26 mouse cellular contexts compared by ENCODE assay signal in genomic region chr10:14816970-14817369, GRCm38 (mm10).
"Had no signal": no experiment of that assay in that cellular context is flagged by ENCODE, and none has a peak within 500 bp of the region (broad histone marks: within the 10 kb centered on the region; RNA-seq: fewer than 3 reads in every experiment).

No protein-coding gene starts in this region.

- H3K4me2 ChIP-seq: embryonic facial prominence, embryonic 12.5 days; embryonic facial prominence, embryonic 13.5 days; embryonic facial prominence, embryonic 15.5 days; forebrain, embryonic 12.5 days; forebrain, embryonic 13.5 days; forebrain, embryonic 15.5 days had no signal

- H3K9ac ChIP-seq: embryonic facial prominence, embryonic 12.5 days; embryonic facial prominence, embryonic 13.5 days; embryonic facial prominence, embryonic 15.5 days; forebrain, embryonic 12.5 days; forebrain, embryonic 13.5 days; forebrain, embryonic 15.5 days; forebrain, postnatal 0 days had no signal

- H3K4me1 ChIP-seq: embryonic facial prominence, embryonic 10.5 days; embryonic facial prominence, embryonic 12.5 days; embryonic facial prominence, embryonic 13.5 days; embryonic facial prominence, embryonic 15.5 days; forebrain, embryonic 10.5 days; forebrain, embryonic 12.5 days; forebrain, embryonic 13.5 days; forebrain, embryonic 15.5 days had no signal

- ATAC-seq: forebrain, embryonic 13.5 days; forebrain, embryonic 14.5 days; forebrain, embryonic 15.5 days; forebrain, embryonic 16.5 days; forebrain, postnatal 0 days had no signal

- DNase-seq: cerebellum, adult 9-11 months; cerebellum, postnatal 10 days; cerebellum, postnatal 14 days; cerebellum, postnatal 25 days; cerebellum, postnatal 36 days; embryo, embryonic 11 days; forebrain, postnatal 0 days; gastrocnemius, adult 2 months; gastrocnemius, postnatal 10 days; gastrocnemius, postnatal 14 days; gastrocnemius, postnatal 25 days; gastrocnemius, postnatal 36 days; heart, adult 11 months; heart, adult 18-20 months; heart, adult 2 months had no signal

- H3K27ac ChIP-seq: embryonic facial prominence, embryonic 10.5 days; embryonic facial prominence, embryonic 12.5 days; embryonic facial prominence, embryonic 13.5 days; embryonic facial prominence, embryonic 15.5 days; forebrain, embryonic 10.5 days; forebrain, embryonic 12.5 days; forebrain, embryonic 13.5 days; forebrain, embryonic 15.5 days; gastrocnemius, adult 2 months; heart, adult 2 months had no signal

- H3K9me3 ChIP-seq: embryonic facial prominence, embryonic 10.5 days; embryonic facial prominence, embryonic 12.5 days; embryonic facial prominence, embryonic 13.5 days; embryonic facial prominence, embryonic 15.5 days; forebrain, embryonic 10.5 days; forebrain, embryonic 12.5 days; forebrain, embryonic 13.5 days; forebrain, embryonic 15.5 days had no signal

- H3K4me3 ChIP-seq: embryonic facial prominence, embryonic 10.5 days; embryonic facial prominence, embryonic 12.5 days; embryonic facial prominence, embryonic 13.5 days; embryonic facial prominence, embryonic 15.5 days; erythroblast, embryonic 14.5 days; forebrain, embryonic 10.5 days; forebrain, embryonic 12.5 days; forebrain, embryonic 13.5 days; forebrain, embryonic 15.5 days; gastrocnemius, adult 2 months; heart, adult 2 months had no signal

- H3K36me3 ChIP-seq: embryonic facial prominence, embryonic 10.5 days; embryonic facial prominence, embryonic 12.5 days; embryonic facial prominence, embryonic 13.5 days; embryonic facial prominence, embryonic 15.5 days; forebrain, embryonic 10.5 days; forebrain, embryonic 12.5 days; forebrain, embryonic 15.5 days had no signal

- H3K27me3 ChIP-seq: embryonic facial prominence, embryonic 12.5 days; embryonic facial prominence, embryonic 13.5 days; embryonic facial prominence, embryonic 15.5 days; forebrain, embryonic 12.5 days; forebrain, embryonic 13.5 days; forebrain, embryonic 15.5 days had no signal
